Mouse (Mus musculus) right cerebral cortex, postnatal 25 days (tissue): ENCODE results near the gene 4933424G06Rik.

Source experiments
- DNase-seq: peaks from one replicate; pipeline ENCODE4 v3.0.0; 2022

The 4933424G06Rik gene

DNA sequence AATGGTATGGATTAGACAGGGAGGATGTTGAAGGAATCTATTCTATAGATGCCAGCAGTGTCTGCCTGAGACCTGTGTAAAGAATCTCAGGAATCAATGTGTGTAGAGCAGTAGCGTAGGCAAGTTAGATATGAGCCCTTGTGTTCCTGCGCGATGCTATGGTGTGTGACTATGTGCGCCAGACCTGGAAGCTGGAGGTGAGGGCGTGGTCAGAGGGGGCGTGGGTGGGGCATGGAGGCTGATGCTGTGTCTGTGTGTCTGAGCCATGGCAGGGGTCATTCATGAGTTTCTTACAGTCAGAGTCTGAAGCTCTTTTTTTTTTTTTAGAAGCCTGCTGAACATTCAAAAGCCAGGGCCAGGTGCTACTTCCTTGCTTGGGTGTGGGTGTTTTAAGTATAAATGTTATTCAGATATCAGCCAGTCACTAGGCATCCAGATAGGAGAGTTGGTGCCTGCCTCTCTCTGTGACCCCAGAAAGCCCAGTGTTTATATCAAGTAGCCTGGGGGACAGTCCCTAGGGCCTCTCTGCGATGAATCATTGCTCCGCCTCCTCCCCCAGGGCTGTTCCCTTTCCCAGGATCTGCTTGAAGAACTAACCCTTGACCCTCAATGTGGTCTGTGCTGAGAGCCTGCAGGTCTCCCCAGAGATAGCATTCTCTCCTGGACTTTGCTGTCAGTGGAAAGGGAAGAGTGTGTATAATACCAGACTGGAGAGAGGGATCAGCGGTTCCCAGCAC lies 62.4 kb downstream of the 4933424G06Rik start:
- no peak for DNase-seq

DNA sequence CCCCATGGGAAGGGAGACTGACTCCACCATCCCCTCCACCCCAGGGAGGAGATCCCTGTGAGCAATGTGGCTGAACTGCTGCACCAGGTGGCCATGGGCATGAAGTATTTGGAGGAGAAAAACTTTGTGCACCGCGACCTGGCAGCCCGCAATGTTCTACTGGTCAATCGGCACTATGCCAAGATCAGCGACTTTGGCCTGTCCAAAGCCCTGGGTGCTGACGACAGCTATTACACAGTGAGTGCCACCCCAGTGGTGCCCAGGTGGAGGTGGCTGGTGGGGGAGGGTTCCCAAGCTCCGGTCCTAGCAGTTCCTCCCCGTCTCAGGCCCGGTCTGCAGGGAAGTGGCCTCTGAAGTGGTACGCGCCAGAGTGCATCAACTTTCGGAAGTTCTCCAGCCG lies 70.8 kb downstream of the 4933424G06Rik start:
- no peak for DNase-seq

DNA sequence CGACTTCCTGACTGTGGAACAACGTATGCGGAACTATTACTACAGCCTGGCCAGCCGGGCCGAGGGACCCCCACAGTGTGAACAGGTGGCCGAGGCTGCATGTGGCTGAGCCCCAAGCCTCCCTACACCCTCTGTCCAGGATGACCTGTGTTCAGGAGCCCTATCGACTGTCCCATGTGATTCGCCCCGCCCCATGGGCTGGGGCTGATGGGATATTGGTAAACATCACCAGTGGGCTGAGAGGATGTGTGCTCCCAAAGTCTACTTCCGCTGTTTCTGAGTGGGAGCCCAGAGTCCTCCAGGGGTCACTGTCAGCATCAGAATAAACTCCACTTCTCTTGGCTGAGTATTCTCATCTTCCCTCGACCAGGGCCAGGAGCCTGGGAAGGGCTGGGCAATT lies 72.5 kb downstream of the 4933424G06Rik start:
- no peak for DNase-seq

DNA sequence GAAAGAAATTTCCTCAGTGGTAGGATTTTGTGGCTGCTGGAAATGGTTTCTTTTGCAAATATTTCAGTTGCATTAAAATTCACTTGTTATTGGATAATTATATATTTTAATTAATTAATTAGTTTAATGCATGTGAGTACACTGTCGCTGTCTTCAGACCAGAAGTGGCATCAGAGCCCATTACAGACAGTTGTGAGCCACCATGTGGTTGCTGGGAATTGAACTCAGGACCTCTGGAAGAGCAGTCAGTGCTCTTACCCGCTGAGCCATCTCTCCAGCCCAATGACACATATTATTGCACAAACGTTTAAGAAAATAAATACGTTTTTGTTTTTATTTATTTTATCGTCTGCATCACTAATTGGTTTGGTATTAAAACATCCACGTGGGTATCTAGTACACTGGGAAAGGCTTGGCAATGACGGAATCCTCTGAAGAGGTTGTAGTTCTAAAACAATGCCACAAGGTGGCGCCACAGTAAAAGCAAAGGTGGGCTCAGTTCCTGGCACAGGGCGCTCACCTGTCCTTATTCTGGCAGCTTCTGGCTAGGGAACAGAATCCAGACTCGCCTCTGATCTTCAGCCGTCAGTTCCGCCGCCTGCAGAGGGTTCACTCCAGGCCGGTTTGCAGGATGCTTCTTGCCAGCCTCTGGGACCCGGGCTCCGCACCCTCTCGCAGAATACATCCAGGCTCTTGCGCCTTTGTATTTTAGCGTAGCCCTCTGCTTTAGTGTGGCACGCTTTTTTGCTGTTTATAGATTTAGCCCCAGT lies 74.6 kb downstream of the 4933424G06Rik start:
- DNase-seq, result peak; percentile 81

DNA sequence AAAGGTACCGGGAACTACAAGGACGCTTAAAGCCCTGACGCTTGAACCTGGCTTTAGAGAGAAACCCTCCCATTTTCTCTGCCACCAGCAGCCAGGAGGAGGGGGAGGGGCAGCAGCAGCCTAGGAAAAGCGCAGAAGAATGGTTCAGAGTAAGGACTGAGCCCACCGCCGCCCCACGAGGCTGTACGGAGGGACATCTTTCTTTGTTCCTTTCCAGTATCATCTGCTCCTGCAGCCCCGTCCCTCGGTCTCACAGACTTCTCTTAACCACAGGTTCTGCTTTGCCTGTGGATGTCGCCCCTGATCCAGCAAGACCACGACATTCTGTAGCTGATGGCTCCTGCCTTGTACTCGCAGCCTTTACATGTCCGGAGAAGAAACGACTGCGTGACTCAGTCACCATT lies 75.3 kb downstream of the 4933424G06Rik start:
- DNase-seq, result peak; percentile 34

DNA sequence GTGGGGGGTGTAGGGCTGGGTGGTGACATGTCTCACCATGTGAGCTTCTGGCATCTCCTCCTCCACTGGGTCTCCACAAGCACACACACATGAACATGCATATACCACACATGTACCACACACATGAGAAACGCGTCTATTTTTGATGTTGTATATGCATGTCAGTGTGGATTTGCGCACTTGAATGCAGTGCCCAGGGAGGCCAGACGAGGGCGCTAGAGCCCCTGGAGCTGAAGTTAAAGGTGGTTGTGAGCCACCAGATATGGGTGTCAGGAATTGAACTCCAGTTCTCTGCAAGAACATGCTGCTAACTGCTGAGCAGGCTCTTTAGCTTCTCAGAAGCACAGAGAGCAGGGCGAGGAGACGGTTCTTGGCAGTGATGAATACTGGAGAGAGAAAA lies 76.4 kb downstream of the 4933424G06Rik start:
- no peak for DNase-seq

DNA sequence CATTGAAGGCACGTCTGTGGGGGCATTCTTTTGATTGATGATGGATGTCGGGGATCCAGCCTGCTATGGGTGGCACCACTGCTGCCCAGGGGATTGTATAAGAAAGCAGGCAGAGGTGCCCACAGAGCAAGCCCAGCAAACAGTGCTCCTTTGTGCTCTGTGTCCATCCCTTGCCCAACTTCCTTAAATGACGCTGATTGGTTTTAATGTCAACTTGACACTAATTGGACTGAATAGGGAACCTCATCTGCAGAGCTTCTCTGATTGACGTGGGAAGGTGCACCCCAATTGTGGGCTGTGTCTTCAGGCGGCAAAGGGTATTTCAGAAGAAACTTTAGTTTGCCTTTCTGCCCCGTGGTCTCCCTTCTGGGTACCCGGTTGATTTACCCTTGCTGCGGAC lies 79.5 kb downstream of the 4933424G06Rik start:
- no peak for DNase-seq

DNA sequence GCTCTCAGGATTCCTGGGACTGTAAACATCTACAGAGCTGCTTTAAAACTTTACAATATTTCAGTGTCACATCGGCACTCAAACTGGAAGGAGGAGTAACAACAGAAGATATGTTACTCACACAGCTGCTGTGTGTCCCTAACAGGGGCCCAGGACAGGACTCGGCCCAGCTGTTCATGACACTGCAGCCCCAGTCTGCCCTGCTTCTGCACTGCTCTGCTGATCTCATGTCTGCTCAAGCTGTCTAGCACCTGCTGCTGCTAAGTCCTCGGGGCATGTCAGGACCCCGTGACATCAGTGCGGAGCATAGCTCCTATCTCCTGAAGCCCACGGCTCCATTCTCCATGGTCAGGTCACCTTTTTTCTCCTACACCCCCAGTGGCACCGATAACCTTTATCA lies 86.8 kb downstream of the 4933424G06Rik start:
- DNase-seq, result no peak

DNA sequence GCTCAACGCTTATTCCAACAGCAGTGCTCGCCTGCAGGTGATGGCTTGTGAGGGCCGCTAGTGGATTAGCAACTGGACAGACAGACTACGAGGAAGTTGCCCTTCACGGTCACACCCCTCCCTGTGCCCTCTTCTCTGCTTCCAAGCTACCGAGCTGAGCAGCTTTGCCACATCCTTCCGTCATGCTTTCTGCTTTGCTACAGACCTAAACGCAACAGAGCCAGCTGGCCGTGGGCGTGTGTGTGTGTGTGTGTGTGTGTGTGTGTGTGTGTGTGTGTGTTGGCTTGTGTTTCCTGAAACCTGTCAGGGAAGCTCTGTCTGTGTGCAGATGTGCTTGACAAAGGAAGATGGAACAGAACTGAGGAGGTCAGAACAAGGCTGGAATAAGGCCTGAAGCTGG lies 87.5 kb downstream of the 4933424G06Rik start:
- DNase-seq, result peak; percentile 61

DNA sequence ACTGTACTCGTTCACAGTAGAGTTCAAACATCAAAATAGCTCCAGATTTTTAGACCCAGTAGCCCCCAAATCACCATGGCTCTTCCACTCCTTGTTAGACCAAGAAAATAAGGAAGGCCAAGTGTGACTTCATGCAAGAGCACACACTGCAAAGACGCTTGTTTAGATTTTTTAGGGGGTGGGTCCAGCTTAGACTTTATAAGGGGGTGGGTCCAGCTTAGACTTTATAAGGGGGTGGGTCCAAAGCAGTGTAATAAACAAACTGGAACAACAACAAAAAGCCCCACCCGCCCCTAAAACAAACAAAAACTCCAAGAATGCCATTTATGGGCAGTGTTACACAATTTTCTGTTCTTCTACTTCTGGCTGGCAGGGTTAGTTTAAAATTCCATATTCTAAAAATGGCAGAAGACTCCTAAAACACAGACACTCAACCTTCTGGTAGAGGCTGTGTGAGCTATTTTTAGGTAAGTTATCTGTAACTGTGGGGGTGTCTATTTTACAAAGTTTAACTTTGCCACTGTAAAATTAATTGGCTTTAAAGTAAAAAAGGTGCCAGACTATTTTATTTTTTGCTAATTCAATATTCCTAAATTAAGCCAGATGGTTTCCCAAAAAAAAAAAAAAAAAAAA lies 90.5 kb downstream of the 4933424G06Rik start:
- no peak for DNase-seq

DNA sequence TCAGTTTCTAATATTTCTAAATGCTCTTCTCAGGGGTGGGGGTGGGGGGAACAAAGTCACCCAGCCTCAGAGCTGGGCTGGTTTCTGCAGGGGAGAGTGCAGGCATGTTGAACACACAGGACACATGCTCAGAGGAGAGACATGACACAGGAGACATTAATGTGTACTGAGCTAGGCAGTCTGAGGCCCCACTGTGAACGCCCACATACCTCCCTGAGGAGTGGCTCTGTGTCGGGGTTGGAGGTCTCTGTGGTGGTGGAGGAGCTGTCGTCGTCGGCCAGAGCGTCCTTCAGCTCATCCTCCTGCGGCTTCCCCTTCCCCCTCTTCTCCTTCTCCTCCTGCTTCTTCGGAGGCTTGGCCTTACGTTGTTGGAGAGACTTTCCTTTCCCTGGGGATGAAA lies 94.3 kb downstream of the 4933424G06Rik start:
- DNase-seq, result no peak

DNA sequence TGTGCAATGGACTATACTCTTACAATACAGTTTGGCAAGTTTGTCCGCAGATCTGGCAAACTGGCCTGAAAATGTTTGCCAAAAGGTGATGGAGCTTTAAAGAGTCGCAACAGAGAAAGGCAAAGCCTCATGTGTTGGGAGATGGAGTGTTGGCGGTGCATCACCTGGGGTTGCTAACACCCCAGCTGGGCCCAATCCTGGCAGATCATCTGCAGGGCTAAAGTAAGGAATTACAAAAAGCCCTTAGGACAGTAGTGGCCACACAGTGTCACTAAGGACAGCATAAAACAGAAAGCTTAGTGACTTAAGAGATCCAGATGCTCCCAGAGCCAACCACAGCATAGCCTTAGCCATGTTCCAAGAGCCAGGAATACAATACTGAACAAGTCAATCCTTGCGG lies 94.9 kb downstream of the 4933424G06Rik start:
- DNase-seq, result no peak

DNA sequence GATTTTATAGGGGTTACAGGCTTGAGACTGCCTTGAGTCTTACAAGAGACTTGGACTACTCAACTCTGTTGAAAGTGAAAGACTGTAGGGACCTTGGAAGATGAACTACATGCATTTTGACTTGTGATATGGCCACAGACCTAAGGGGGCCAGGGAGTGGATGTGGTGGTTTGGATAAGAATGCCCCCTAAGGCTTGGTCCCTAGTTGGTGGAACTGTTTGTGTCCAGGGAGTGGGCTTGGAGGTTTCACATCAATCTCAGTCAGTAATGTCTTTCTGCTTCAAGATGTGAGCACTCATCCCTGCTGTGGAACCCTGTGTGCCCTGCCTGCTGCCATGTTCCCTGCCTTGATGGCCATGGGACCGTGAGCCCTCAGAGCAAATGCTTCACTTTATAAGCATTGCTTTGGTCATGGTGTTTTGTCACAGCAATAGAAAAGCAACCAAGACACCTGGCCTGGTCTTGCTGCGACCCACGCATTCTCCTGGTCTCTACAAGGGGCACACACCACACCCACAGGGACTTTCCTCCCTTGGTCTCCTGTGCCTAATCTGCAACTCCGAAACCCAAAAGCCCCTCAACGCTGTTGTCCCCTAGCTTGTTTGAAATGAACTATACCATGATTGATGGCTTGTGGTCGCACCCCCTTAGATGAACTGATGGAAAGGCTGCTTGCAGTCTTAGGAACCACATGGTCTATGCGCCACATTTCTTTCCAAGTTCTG lies 96.4 kb downstream of the 4933424G06Rik start:
- DNase-seq, result no peak

DNA sequence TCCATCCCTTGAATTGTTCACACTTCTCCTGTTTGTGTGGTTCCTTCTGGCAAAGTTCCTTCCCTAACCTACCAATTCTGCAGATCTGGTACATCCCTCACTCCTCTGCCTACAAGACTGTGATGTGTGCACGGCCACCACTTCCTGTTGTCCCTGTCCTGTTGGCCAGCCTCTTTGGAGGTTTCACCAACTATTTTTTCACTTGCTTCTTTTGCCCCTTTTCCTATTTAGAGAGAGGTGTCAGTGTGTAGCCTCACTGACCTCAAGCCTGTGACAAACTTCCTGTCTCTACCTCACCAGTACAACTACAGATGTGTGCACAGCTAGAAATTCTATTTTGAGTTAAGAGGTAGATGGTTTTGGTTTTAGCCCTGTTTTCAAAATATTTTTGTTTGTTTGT lies 97.1 kb downstream of the 4933424G06Rik start:
- DNase-seq, result no peak
